Mouse (Mus musculus): Measurements from ENCODE around the gene Tubgcp4. TPM values are rescaled to one million over a fixed set of nuclear protein-coding genes. Genes with fewer than 3 reads are reported as not detected.

Tubgcp4 gene
- polyA plus RNA-seq, 1 experiment, result 16.4 TPM

DNA sequence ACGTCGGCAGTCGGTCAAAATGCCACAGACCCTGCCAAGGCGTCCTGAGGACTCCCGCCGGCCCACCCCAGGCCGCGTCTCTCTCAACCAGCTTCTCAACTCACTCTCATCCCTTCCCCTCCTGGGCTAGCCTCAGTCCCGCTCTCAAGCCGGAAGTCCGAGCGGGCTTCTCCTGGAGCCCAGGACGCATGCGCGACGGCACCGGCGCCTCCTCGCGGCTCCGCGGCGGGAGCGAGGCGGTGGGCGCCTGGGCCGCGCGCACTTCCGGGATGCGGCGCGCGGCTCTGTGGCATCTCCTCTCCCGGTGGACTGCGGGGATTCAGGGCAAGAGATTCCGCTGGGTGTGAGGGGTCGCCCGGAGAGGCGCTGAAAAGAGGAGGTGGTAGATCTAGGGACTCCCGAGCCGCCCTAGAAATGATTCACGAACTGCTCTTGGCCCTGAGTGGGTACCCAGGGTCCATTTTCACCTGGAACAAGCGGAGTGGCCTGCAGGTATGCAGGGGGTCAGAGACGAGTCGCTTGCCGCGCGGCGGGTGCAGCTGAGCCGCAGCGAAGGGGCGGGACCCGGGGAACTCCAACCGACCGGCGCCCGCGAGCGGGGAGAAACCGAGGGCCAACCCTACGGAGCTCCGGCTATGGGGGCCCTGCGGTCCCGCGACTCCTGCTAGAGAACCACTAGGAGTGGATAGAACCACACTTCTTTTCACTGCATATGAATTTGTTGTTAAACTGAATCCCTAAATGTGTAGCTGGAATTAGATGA lies 707 bp downstream of the Tubgcp4 start, which contains the start of gene Zscan29:
Zscan29 (minus strand) TSS at position 146 of the 763 bp plus-strand sequence.
- Histone ChIP-seq H3K4me3 (ENCODE audit: insufficient read depth, low read depth, low read length) (peak within 1 kb of the TSS; percentile 91), H3K4me1 (ENCODE audit: control insufficient read depth, insufficient read depth, insufficient read length, low read length) (peaks cover 4% of the 10 kb centered on the region; the same call in 1 of the 2 replicates), H3K27ac (replicated peaks; ENCODE audit: low read depth, low read length) (peak within 1 kb of the TSS; percentile 80)

DNA sequence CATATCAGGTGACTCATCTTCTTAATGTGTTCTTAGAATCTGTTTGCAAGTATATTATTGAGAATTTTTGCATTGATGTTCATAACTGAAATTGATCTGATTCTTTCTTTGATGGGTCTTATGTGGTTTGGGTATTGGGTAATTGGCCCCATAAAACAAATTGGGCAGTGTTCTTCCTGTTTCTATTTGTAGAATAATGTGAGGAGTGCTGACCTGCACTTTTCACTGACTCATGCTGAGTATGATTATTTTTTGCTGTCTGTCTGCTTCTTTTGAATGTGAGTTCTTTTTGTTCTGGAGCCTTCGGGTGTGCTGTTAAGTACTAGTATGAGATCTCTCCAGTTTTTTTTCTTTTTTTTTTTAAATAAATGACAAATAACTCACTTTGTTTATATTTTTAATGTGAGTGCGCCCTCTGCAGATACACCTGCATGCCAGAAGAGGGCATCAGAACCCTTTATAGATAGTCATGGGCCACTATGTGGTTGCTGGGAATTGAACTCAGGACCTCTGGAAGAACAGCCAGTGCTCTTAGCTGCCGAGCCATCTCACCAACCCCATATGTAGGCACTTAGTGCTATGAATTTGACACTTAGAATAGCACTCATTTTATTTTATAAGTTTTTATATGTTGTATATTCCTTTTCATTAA lies 8.5 kb downstream of the Tubgcp4 start:
- no peak overlapping the region for H3K27ac ChIP-seq (replicated peaks; ENCODE audit: low read depth, low read length)
- H3K4me3 ChIP-seq (ENCODE audit: insufficient read depth, low read depth, low read length), result no peak overlapping the region
- no peaks in the 10 kb centered on the region for H3K4me1 ChIP-seq (ENCODE audit: control insufficient read depth, insufficient read depth, insufficient read length, low read length)

DNA sequence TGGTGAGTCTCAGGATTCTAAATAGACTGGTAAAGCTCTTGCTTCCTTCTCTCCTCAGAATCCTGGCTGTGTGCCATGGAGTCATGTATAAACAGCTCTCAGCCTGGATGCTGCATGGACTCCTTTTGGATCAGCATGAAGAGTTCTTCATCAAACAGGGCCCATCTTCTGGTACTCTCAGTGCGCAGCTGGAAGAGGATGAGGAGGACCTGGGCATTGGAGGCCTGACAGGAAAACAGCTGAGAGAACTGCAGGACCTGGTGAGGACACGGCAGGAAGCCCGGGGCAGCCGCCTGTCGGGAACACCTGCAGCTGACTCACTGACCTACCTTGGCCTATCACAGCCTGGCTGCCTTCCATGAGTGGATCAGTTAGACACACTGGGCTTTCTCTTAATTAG lies 13.0 kb downstream of the Tubgcp4 start:
- no peak overlapping the region for H3K4me3 ChIP-seq (ENCODE audit: insufficient read depth, low read depth, low read length)
- H3K27ac ChIP-seq (replicated peaks; ENCODE audit: low read depth, low read length), result no peak overlapping the region
- no peaks in the 10 kb centered on the region for H3K4me1 ChIP-seq (ENCODE audit: control insufficient read depth, insufficient read depth, insufficient read length, low read length)

DNA sequence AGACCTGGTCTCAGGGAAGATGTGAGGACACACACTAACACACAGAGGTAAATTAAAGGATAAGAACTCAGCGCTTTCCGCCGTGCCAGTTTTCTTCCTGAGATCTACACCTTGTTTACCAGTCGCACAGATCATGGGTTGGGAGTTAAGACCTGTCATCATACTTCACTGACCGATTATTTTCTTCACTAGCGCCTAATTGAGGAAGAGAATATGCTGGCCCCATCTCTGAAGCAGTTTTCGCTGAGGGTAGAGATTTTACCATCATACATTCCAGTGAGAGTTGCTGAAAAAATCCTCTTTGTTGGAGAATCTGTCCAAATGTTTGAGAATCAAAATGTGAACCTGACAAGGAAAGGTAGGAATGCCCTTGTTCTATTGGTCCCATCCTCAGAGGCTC lies 13.7 kb downstream of the Tubgcp4 start:
- H3K4me1 ChIP-seq (ENCODE audit: control insufficient read depth, insufficient read depth, insufficient read length, low read length), result no peaks in the 10 kb centered on the region
- no peak overlapping the region for H3K4me3 ChIP-seq (ENCODE audit: insufficient read depth, low read depth, low read length)
- H3K27ac ChIP-seq (replicated peaks; ENCODE audit: low read depth, low read length), result no peak overlapping the region

DNA sequence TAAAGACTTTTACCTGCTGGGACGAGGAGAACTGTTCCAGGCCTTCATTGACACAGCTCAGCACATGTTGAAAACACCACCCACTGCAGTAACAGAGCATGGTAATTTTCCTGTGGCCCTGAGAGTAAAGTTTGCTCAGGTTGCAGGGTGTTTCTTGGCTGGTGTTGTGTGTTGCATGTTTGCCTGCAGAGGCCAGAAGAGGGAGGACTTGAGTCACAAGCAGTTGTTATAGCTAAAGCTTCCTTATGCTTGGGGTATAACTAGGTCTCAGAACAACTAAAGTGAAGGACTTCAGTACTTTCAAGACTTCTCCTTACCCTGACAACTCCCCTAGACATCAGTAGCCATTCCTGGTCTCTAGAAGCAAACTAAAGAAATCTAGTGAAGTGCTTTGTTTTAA lies 18.1 kb downstream of the Tubgcp4 start:
- H3K27ac ChIP-seq (replicated peaks; ENCODE audit: low read depth, low read length), result no peak overlapping the region
- H3K4me3 ChIP-seq (ENCODE audit: insufficient read depth, low read depth, low read length), result no peak overlapping the region
- H3K4me1 ChIP-seq (ENCODE audit: control insufficient read depth, insufficient read depth, insufficient read length, low read length), result no peaks in the 10 kb centered on the region

DNA sequence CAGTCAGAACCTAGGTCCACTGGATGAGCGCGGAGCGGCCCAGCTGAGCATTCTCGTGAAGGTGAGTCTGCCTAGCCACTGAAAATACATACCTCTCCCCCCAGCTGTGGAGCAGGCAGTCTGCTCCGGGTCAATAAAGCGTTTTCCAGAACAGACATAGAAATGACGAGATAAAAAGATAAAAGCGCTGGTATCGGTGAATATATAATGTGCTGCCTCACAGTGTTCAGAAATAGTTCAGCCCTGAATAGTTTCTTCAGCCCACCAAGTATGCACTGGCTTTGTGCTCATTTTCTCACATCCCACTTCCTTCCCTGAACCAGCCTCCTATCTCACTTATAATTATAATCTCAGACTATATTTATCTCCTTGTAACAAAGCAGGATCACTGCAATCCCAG lies 25.0 kb downstream of the Tubgcp4 start:
- Histone ChIP-seq H3K4me3 (ENCODE audit: insufficient read depth, low read depth, low read length) (no peak overlapping the region), H3K27ac (replicated peaks; ENCODE audit: low read depth, low read length) (no peak overlapping the region), H3K4me1 (ENCODE audit: control insufficient read depth, insufficient read depth, insufficient read length, low read length) (no peaks in the 10 kb centered on the region)

DNA sequence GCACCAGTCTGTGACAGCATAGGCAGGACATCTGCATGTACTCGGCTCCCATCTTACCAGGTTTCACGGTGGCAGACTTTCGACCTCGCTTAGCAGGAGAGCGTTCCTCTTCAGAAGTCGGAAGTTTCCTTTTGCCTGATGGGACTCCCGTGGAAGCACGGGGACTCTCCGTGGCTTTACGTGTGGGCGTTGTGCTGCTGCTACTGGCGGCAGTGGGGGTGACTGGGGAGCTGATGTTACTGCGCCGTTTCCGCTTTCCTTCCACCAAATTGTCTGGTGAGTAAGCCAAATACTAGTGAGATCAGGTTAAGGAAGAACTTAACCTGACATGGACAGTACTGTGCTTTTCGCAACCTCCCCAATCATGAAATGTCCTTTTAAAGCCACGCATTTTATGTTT lies 33.8 kb downstream of the Tubgcp4 start:
- Histone ChIP-seq H3K4me1 (ENCODE audit: control insufficient read depth, insufficient read depth, insufficient read length, low read length) (no peaks in the 10 kb centered on the region), H3K27ac (replicated peaks; ENCODE audit: low read depth, low read length) (no peak overlapping the region), H3K4me3 (ENCODE audit: insufficient read depth, low read depth, low read length) (no peak overlapping the region)

DNA sequence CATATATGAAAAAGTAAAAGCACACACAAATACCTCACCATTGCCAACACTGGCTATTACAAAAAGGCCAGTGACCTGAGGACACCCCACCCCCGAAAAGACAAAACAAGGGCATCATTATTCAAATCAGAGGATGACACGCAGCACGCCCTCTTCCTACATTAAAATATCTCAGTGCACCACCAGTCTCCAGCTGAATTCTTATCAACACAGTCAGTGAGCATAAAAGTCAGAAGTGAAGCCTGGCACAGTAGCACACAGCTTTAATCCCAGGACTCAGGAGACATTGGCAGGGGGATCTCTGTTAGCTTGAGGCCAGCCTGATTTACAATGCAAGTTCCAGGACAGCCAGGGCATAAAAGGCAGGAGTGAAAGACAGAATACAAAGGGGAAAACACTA lies 36.1 kb downstream of the Tubgcp4 start:
- H3K27ac ChIP-seq (replicated peaks; ENCODE audit: low read depth, low read length), result no peak overlapping the region
- H3K4me3 ChIP-seq (ENCODE audit: insufficient read depth, low read depth, low read length), result no peak overlapping the region

DNA sequence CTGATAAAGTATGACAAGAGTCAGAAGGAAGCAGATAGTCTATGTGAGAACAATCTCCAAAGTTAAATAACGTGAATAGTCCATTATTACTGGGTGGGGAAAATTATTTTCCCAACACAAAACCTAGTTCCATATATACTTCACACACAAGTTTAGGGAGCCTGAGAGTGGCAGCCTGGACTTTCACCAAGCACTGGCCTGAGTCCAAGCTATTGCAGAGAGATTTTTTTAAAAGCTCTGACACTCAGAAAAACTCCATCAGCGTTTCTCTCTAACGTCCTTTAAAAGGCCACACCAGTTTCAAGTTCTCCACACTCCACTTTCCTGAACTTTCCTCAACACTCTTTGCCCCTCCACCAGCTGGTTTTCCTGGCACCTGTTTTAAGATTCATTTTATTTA lies 44.0 kb downstream of the Tubgcp4 start:
- Histone ChIP-seq H3K4me1 (ENCODE audit: control insufficient read depth, insufficient read depth, insufficient read length, low read length) (no peaks in the 10 kb centered on the region), H3K4me3 (ENCODE audit: insufficient read depth, low read depth, low read length) (no peak overlapping the region), H3K27ac (replicated peaks; ENCODE audit: low read depth, low read length) (no peak overlapping the region)

More for the DNA sequence above, 36.1 kb downstream of the Tubgcp4 start:
- H3K4me1 ChIP-seq (ENCODE audit: control insufficient read depth, insufficient read depth, insufficient read length, low read length), result no peaks in the 10 kb centered on the region

DNA sequence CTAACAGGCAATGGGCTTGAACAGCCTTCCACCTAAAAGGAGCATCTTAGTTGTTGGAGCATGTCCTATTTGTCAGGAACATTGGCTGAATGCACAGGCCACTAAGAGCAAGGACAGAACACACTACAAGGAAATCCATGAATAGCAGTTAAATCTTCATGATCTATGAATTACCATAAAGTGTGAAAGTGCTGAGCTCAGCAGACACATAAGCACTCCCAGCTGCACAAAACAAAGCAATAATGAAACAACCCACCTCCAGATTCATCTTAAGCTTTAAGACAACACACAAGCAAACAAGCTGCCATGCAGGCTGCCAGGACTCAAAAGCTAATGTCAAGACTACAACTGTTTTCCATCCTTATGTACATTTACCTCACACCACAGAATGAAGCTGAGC lies 48.7 kb downstream of the Tubgcp4 start:
- Histone ChIP-seq H3K27ac (replicated peaks; ENCODE audit: low read depth, low read length) (no peak overlapping the region), H3K4me3 (ENCODE audit: insufficient read depth, low read depth, low read length) (no peak overlapping the region), H3K4me1 (ENCODE audit: control insufficient read depth, insufficient read depth, insufficient read length, low read length) (no peaks in the 10 kb centered on the region)

DNA sequence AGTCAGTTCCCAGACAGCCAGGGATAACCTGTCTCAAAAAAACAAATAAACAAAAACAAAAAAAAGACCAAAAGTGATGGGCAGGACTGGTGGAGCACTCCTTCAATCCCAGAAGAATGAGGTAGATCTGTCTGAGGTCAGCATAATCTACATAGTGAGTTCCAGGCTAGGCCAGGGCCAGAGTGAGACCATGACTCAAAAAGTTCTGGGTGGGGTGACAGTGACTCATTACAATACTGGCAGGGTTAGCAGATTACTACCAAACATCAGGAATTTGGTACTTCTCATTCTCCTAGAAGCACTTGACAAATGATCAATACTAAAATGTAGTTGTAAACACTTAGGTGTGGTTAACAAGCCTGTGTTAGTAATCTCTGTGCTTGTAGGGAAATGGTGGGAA lies 49.5 kb downstream of the Tubgcp4 start:
- no peak overlapping the region for H3K27ac ChIP-seq (replicated peaks; ENCODE audit: low read depth, low read length)
- no peaks in the 10 kb centered on the region for H3K4me1 ChIP-seq (ENCODE audit: control insufficient read depth, insufficient read depth, insufficient read length, low read length)
- H3K4me3 ChIP-seq (ENCODE audit: insufficient read depth, low read depth, low read length), result no peak overlapping the region

DNA sequence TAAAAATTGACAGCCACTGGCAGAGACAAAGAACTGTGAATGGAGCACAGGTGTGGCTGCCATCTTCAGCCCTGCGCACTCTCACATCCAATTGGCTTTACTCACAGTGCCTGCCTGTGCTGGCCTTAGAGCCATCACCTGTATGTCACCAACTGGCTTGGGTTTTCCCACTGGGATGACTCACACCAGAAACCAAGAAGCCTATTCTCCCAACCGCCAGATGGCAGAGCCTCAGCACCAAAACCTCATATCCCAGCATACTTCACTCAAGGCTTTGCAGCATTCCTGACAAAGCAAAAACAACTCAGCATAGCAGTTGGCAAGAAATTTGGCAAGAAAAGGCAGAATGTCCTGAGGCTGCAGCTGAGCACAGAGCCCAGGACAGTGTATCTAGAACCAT lies 52.6 kb downstream of the Tubgcp4 start:
- H3K27ac ChIP-seq (replicated peaks; ENCODE audit: low read depth, low read length), result no peak overlapping the region
- H3K4me1 ChIP-seq (ENCODE audit: control insufficient read depth, insufficient read depth, insufficient read length, low read length), result no peaks in the 10 kb centered on the region
- H3K4me3 ChIP-seq (ENCODE audit: insufficient read depth, low read depth, low read length), result no peak overlapping the region

DNA sequence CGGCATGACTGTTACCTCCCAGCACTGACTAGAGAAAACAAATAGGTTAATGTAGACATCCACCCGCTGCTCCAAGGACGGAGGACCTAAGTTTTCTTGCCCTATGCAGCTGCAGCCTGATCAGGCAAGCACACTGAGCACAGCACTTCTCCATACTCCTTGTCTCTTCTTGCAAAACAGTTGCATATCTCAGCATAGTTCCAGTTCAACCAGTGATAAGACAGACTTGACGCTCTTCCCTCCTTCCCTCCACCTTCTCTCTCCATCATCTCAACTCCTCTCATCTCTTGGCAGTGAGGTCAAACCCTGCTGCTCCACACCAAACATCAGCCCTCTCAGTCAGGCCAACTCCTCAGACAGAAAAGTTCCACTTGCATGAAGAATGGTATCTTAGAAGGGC lies 57.7 kb downstream of the Tubgcp4 start:
- Histone ChIP-seq H3K4me1 (ENCODE audit: control insufficient read depth, insufficient read depth, insufficient read length, low read length) (no peaks in the 10 kb centered on the region), H3K27ac (replicated peaks; ENCODE audit: low read depth, low read length) (no peak overlapping the region), H3K4me3 (ENCODE audit: insufficient read depth, low read depth, low read length) (no peak overlapping the region)

DNA sequence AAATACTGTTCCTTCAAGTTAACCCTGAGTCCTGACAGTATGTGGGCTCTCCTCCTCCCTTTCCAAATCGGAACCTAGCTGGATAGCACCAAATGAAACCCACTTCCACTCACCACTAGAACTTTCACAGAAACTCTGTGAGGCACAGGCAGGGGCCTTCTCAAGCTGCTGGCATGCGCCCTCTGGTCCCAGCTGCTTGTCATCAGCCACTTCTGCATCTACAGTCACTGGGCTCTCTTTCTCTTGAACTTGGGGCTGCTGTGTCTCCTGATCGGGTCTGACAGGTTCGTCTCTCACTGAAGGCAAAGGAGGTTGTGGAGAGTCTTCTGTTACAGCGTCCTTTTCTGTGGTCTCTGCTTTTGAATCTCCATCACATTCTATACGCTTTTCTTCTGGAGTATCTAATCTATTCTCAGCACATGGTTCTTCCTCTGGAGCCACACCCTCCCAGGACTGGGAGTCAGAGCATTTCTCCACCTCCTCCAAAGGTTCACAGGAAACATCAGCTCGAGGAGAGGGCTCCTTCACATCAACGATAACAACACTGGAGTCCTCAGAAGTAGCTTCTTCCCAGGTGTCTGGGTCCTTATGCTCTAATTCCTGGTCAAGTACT lies 65.1 kb downstream of the Tubgcp4 start:
- Histone ChIP-seq H3K4me3 (ENCODE audit: insufficient read depth, low read depth, low read length) (no peak overlapping the region), H3K4me1 (ENCODE audit: control insufficient read depth, insufficient read depth, insufficient read length, low read length) (no peaks in the 10 kb centered on the region), H3K27ac (replicated peaks; ENCODE audit: low read depth, low read length) (no peak overlapping the region)

DNA sequence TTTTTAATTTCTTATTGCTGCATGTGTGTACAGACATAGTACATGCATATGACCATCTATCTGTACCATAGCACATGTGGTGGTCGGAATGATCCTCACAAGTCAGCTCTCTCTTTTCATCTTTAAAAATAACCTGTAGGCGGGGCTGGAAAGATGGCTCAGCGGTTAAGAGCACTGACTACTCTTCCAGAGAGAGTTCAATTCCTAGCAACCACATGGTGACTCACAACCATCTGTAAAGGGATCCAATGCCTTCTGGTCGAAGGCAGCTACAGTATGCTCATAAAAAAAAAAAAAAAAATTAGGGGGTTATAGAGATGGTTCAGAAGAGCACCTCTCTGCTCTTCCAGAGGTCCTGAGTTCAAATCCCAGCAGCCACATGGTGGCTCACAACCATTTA lies 69.0 kb downstream of the Tubgcp4 start:
- no peak overlapping the region for H3K27ac ChIP-seq (replicated peaks; ENCODE audit: low read depth, low read length)

DNA sequence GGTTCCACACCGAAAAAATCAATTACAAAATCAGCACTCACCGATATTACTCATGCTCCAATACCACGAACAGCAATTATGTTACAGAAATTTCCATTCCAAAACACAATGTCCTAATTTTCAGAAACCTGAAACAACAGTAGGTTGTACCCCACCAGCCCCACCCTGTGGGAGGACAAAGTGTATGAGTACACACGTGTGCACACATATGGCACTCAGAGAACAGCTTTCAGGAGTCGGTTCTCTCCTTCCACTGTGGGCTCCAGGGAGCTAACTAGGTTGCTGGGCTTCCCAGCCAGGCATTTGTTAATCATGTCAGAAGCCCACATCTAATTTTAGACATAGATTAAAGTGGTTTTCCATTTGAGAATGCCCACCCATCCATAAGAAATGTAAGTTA lies 73.6 kb downstream of the Tubgcp4 start:
- no peak overlapping the region for H3K27ac ChIP-seq (replicated peaks; ENCODE audit: low read depth, low read length)
- no peaks in the 10 kb centered on the region for H3K4me1 ChIP-seq (ENCODE audit: control insufficient read depth, insufficient read depth, insufficient read length, low read length)
- H3K4me3 ChIP-seq (ENCODE audit: insufficient read depth, low read depth, low read length), result no peak overlapping the region

More for the DNA sequence above, 69.0 kb downstream of the Tubgcp4 start:
- H3K4me3 ChIP-seq (ENCODE audit: insufficient read depth, low read depth, low read length), result no peak overlapping the region
- H3K4me1 ChIP-seq (ENCODE audit: control insufficient read depth, insufficient read depth, insufficient read length, low read length), result no peaks in the 10 kb centered on the region

Data from brown adipose tissue, adult 24 weeks (tissue).